Mouse (Mus musculus): ENCODE measurements at regions not wholly inside any gene's neighbourhood (a gene's known extent, or its start where the extent isn't known, plus 50 kb on each side); places are given as distances from the start of the nearest gene placed in this dataset.

- Histone ChIP-seq H3K4me2 (ENCODE audit: low read depth, low read length) (no peak overlapping the region), H3K9me3 (ENCODE audit: low read length) (no peaks in the 10 kb centered on the region), H3K4me1 (ENCODE audit: insufficient read depth) (peaks cover 11% of the 10 kb centered on the region), H3K9ac (replicated peaks) (no peak overlapping the region), H3K4me3 (ENCODE audit: low read depth, low read length) (no peak overlapping the region), H3K27me3 (ENCODE audit: insufficient read depth, low read length) (no peaks in the 10 kb centered on the region), H3K36me3 (replicated peaks; ENCODE audit: insufficient read depth, low read length) (no peaks in the 10 kb centered on the region), H3K27ac (ENCODE audit: low read depth) (no peak overlapping the region)
- no peak for DNase-seq
- TF ChIP-seq CTCF (IDR thresholded peaks at IDR 0.05; ENCODE audit: low read depth) (no peak), EP300 (IDR thresholded peaks at IDR 0.05; ENCODE audit: low read depth) (no peak)
- WGBS (ENCODE audit: insufficient replicate concordance), result 74% methylated on average over 8 of the region's 8 CpGs
- no peak for ATAC-seq
These were observed 212.2 kb downstream of the Ly86 start for GRCm38 (mm10) chr13:37557183-37557582.

GRCm38 (mm10) chr13:37557766-37558165 lies 212.8 kb downstream of the Ly86 start:
- Histone ChIP-seq H3K27ac (ENCODE audit: low read depth) (no peak overlapping the region), H3K27me3 (ENCODE audit: insufficient read depth, low read length) (no peaks in the 10 kb centered on the region), H3K9ac (replicated peaks) (no peak overlapping the region), H3K4me3 (ENCODE audit: low read depth, low read length) (no peak overlapping the region), H3K36me3 (replicated peaks; ENCODE audit: insufficient read depth, low read length) (no peaks in the 10 kb centered on the region), H3K4me1 (ENCODE audit: insufficient read depth) (peaks cover 16% of the 10 kb centered on the region), H3K4me2 (ENCODE audit: low read depth, low read length) (no peak overlapping the region), H3K9me3 (ENCODE audit: low read length) (no peaks in the 10 kb centered on the region)
- TF ChIP-seq EP300 (IDR thresholded peaks at IDR 0.05; ENCODE audit: low read depth), result no peak
- TF ChIP-seq CTCF (IDR thresholded peaks at IDR 0.05; ENCODE audit: low read depth), result no peak
- 50% methylated on average over 5 of the region's 5 CpGs for WGBS (ENCODE audit: insufficient replicate concordance)
- ATAC-seq, result no peak
- DNase-seq, result no peak

GRCm38 (mm10) chr13:37559056-37559455 lies 214.0 kb downstream of the Ly86 start:
- ATAC-seq (no peak), DNase-seq (no peak)
- Histone ChIP-seq H3K9ac (replicated peaks) (no peak overlapping the region), H3K9me3 (ENCODE audit: low read length) (no peaks in the 10 kb centered on the region), H3K4me3 (ENCODE audit: low read depth, low read length) (no peak overlapping the region), H3K27ac (ENCODE audit: low read depth) (no peak overlapping the region), H3K4me1 (ENCODE audit: insufficient read depth) (peaks cover 20% of the 10 kb centered on the region), H3K36me3 (replicated peaks; ENCODE audit: insufficient read depth, low read length) (no peaks in the 10 kb centered on the region), H3K4me2 (ENCODE audit: low read depth, low read length) (no peak overlapping the region), H3K27me3 (ENCODE audit: insufficient read depth, low read length) (no peaks in the 10 kb centered on the region)
- TF ChIP-seq EP300 (IDR thresholded peaks at IDR 0.05; ENCODE audit: low read depth) (no peak), CTCF (IDR thresholded peaks at IDR 0.05; ENCODE audit: low read depth) (no peak)
- 37% methylated on average over 5 of the region's 5 CpGs for WGBS (ENCODE audit: insufficient replicate concordance)

- no peak overlapping the region for H3K4me3 ChIP-seq (ENCODE audit: low read depth, low read length)
- TF ChIP-seq CTCF (IDR thresholded peaks at IDR 0.05; ENCODE audit: low read depth) (no peak), EP300 (IDR thresholded peaks at IDR 0.05; ENCODE audit: low read depth) (no peak)
- no peaks in the 10 kb centered on the region for H3K27me3 ChIP-seq (ENCODE audit: insufficient read depth, low read length)
- no peaks in the 10 kb centered on the region for H3K36me3 ChIP-seq (replicated peaks; ENCODE audit: insufficient read depth, low read length)
- H3K4me2 ChIP-seq (ENCODE audit: low read depth, low read length), result no peak overlapping the region
- no peaks in the 10 kb centered on the region for H3K9me3 ChIP-seq (ENCODE audit: low read length)
- DNase-seq, result no peak
- no peak overlapping the region for H3K27ac ChIP-seq (ENCODE audit: low read depth)
- 34% methylated on average over 7 of the region's 7 CpGs for WGBS (ENCODE audit: insufficient replicate concordance)
- ATAC-seq, result no peak
- H3K4me1 ChIP-seq (ENCODE audit: insufficient read depth), result peaks cover 20% of the 10 kb centered on the region
- no peak overlapping the region for H3K9ac ChIP-seq (replicated peaks)
These were observed 214.8 kb downstream of the Ly86 start for GRCm38 (mm10) chr13:37559706-37560313.

DNA sequence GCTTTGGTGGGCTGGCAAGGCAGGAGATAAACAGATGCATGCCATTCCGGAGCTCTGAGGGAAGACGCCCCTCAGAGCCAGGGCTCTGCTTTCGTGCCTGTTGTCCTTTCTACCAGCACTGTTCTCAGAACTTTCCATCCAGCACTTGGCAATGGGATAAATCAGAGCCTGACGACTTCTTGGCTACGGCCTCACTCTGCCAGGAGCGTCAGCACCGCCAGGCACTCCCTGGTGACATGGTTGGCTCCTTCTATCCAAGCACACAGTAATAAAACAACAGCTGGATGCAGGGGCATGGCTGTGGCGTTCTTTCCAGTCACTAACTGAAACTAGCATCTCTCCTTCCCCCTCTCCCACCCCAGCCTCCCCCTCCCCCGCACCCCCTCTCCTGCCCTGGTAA lies 215.4 kb downstream of the Ly86 start:
- H3K4me2 ChIP-seq (ENCODE audit: low read depth, low read length), result no peak overlapping the region
- DNase-seq (no peak), ATAC-seq (no peak)
- H3K4me3 ChIP-seq (ENCODE audit: low read depth, low read length), result no peak overlapping the region
- TF ChIP-seq CTCF (IDR thresholded peaks at IDR 0.05; ENCODE audit: low read depth), result no peak
- no peak for TF ChIP-seq EP300 (IDR thresholded peaks at IDR 0.05; ENCODE audit: low read depth)
- no peak overlapping the region for H3K9ac ChIP-seq (replicated peaks)
- H3K27ac ChIP-seq (ENCODE audit: low read depth), result no peak overlapping the region
- H3K27me3 ChIP-seq (ENCODE audit: insufficient read depth, low read length), result no peaks in the 10 kb centered on the region
- WGBS (ENCODE audit: insufficient replicate concordance), result 63% methylated on average over 9 of the region's 9 CpGs
- no peaks in the 10 kb centered on the region for H3K9me3 ChIP-seq (ENCODE audit: low read length)
- H3K4me1 ChIP-seq (ENCODE audit: insufficient read depth), result peaks cover 20% of the 10 kb centered on the region
- H3K36me3 ChIP-seq (replicated peaks; ENCODE audit: insufficient read depth, low read length), result no peaks in the 10 kb centered on the region

DNA sequence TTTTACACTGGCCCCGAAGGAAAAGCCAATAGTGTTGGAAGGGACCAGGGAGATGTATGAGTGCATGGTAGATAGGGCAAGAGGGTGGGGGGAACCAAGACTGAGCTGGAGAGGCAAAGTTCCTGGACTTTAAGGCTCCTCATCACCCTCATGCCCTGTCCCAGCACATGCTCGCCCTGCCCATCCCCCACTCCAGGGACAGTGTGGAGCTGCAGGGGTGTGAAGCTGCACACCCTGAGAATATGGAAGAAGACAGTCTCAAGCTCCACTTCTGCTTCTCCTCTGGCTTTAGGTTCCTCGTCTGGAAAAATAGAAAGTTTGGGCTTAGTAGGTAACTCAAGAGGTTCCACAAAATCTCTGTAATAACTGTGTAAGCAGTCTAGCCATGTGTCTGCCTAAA lies 215.8 kb downstream of the Ly86 start:
- Histone ChIP-seq H3K36me3 (replicated peaks; ENCODE audit: insufficient read depth, low read length) (no peaks in the 10 kb centered on the region), H3K4me3 (ENCODE audit: low read depth, low read length) (no peak overlapping the region), H3K4me2 (ENCODE audit: low read depth, low read length) (no peak overlapping the region), H3K9ac (replicated peaks) (no peak overlapping the region), H3K4me1 (ENCODE audit: insufficient read depth) (peaks cover 20% of the 10 kb centered on the region), H3K9me3 (ENCODE audit: low read length) (no peaks in the 10 kb centered on the region), H3K27ac (ENCODE audit: low read depth) (no peak overlapping the region), H3K27me3 (ENCODE audit: insufficient read depth, low read length) (no peaks in the 10 kb centered on the region)
- no peak for TF ChIP-seq EP300 (IDR thresholded peaks at IDR 0.05; ENCODE audit: low read depth)
- no peak for TF ChIP-seq CTCF (IDR thresholded peaks at IDR 0.05; ENCODE audit: low read depth)
- ATAC-seq (no peak), DNase-seq (no peak)
- 41% methylated on average over 3 of the region's 3 CpGs for WGBS (ENCODE audit: insufficient replicate concordance)

DNA sequence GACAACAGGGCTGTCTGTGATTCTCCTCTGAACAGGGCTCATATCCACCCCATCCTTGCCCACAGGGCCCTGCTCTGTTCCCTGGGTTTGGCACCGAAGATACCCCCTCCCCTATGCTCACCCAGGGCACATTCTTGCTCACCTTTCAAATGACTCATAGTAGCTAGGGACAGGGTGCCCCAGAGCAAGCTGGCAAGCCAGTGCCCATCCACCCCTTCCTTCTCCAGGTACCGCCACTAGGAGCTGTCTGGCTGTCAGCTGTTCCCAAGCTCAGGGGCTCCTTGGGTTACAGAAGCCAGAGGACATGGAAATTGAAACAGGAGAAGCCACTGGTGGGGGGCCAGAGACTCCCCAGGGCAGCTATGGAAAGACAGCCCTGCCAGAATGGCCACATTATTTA lies 216.4 kb downstream of the Ly86 start:
- Histone ChIP-seq H3K4me2 (ENCODE audit: low read depth, low read length) (no peak overlapping the region), H3K27me3 (ENCODE audit: insufficient read depth, low read length) (no peaks in the 10 kb centered on the region), H3K27ac (ENCODE audit: low read depth) (no peak overlapping the region), H3K4me3 (ENCODE audit: low read depth, low read length) (no peak overlapping the region), H3K9ac (replicated peaks) (no peak overlapping the region), H3K4me1 (ENCODE audit: insufficient read depth) (peaks cover 20% of the 10 kb centered on the region), H3K36me3 (replicated peaks; ENCODE audit: insufficient read depth, low read length) (no peaks in the 10 kb centered on the region), H3K9me3 (ENCODE audit: low read length) (no peaks in the 10 kb centered on the region)
- no peak for DNase-seq
- no peak for TF ChIP-seq EP300 (IDR thresholded peaks at IDR 0.05; ENCODE audit: low read depth)
- no peak for TF ChIP-seq CTCF (IDR thresholded peaks at IDR 0.05; ENCODE audit: low read depth)
- WGBS (ENCODE audit: insufficient replicate concordance), result 66% methylated on average over 2 of the region's 2 CpGs
- ATAC-seq, result no peak
